Mouse (Mus musculus): Measurements from ENCODE around the gene Meox1.

- TF ChIP-seq CTCF (IDR thresholded peaks at IDR 0.05 in 2 of 3, conservative IDR thresholded peaks at IDR 0.05 in 1 of 3; ENCODE audit: control insufficient read depth in 1 of 3, insufficient read depth in 1 of 3, low read depth in 2 of 3, low read length in 3 of 3, poor library complexity in 1 of 3, severe bottlenecking in 1 of 3) (no peak), NRF1 (IDR thresholded peaks at IDR 0.05; ENCODE audit: insufficient read depth, low read depth, low read length, poor library complexity, severe bottlenecking) (no peak), ELF1 (IDR thresholded peaks at IDR 0.05; ENCODE audit: low read depth, low read length) (no peak), ZMIZ1 (IDR thresholded peaks at IDR 0.05; ENCODE audit: low read depth, low read length) (no peak), EP300 (IDR thresholded peaks at IDR 0.05; ENCODE audit: low read depth in 1 of 2, low read length in 2 of 2) (no peak)
Measured at GRCm38 (mm10) chr11:101908777-101909176, 14.6 kb upstream of the Meox1 start.
